Mouse (Mus musculus): ENCODE measurements around the gene Sult2a4.
"Not testable (repeated sequence)": the region's sequence is repeated elsewhere in the genome, so short reads cannot be mapped to it uniquely, and the experiment has no call there.

- not testable (repeated sequence) for TF ChIP-seq GATA1 (IDR thresholded peaks at IDR 0.05; ENCODE audit: borderline replicate concordance, low read length); FLI1 (IDR thresholded peaks at IDR 0.05; ENCODE audit: low read length)
Observed at GRCm38 (mm10) chr7:13989507-13989906, at the start of gene Sult2a4.
